Mouse (Mus musculus) liver, adult 2 months (tissue): Measurements from ENCODE around the gene Pwp2.

Experiments
- CTCF ChIP-seq: fragments of 200-500 bp; IDR thresholded peaks from 2 replicates; pipeline ENCODE4 v1.5.1; 2011; ENCODE audit warnings: low read depth, low read length, control low read depth
- POLR2A ChIP-seq: fragments of 200-500 bp; IDR thresholded peaks from 2 replicates; pipeline ENCODE4 v1.6.1; 2011; ENCODE audit warnings: low read length, control low read depth; ENCODE audit not compliant: insufficient read depth; ENCODE audit errors: extremely low read depth

DNA sequence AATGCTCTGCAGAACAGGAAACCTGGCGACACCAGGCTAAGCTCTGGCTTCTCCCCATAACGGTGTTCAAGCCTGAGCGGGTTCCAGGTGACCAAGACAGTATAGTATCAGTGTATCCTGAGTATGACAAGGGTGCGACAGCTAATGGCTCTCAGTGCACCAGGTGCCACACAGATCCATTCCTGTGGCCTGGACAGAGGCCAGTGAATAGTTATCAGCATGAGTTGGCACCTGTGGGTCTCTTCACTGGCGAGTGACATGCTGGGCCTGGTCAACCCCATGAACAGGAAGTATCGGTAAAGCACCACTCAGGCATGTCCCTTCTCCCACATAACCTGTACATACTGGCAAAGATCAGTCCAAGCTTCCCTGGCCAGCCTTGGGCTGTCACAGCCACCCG is 13.9 kb downstream of the Pwp2 start:
- TF ChIP-seq CTCF (no peak), POLR2A (no peak)
